Mouse (Mus musculus): ENCODE data around the gene Palm. TPM values are rescaled to one million over a fixed set of nuclear protein-coding genes. Genes with fewer than 3 reads are reported as not detected.

The Palm gene
- polyA plus RNA-seq, 1 experiment from 2014 or later: 56.8 TPM

GRCm38 (mm10) chr10:79789581-79789980 lies 3.8 kb upstream of the Palm start:
- no peak overlapping the region for H3K27ac ChIP-seq (ENCODE audit: low read length)
- no peaks in the 10 kb centered on the region for H3K27me3 ChIP-seq (ENCODE audit: control insufficient read depth, insufficient read depth, low read length)
- WGBS: 59% methylated on average over 2 of the region's 2 CpGs
- no peak overlapping the region for H3K4me3 ChIP-seq (replicated peaks; ENCODE audit: low read length)
- ATAC-seq (ENCODE audit: insufficient read depth, low FRiP score): no peak
- H3K4me1 ChIP-seq (ENCODE audit: control insufficient read depth, insufficient read depth, low read length): peaks cover 7% of the 10 kb centered on the region
- H3K9me3 ChIP-seq (replicated peaks; ENCODE audit: control insufficient read depth, low read length): no peaks in the 10 kb centered on the region
- H3K36me3 ChIP-seq (ENCODE audit: control insufficient read depth, insufficient read depth, low read length): no peaks in the 10 kb centered on the region
- no peak overlapping the region for H3K9ac ChIP-seq (ENCODE audit: low read length)
- H3K4me2 ChIP-seq (ENCODE audit: low read depth, low read length): no peak overlapping the region

GRCm38 (mm10) chr10:79790861-79791260 lies 2.5 kb upstream of the Palm start, which contains the start of gene Prss57:
Gene Prss57, minus strand, starts transcription at chr10:79790961.
- no peak within 1 kb of the TSS for H3K27ac ChIP-seq (ENCODE audit: low read length)
- no peak for ATAC-seq (ENCODE audit: insufficient read depth, low FRiP score)
- H3K4me1 ChIP-seq (ENCODE audit: control insufficient read depth, insufficient read depth, low read length): peaks cover 13% of the 10 kb centered on the region
- no peaks in the 10 kb centered on the region for H3K27me3 ChIP-seq (ENCODE audit: control insufficient read depth, insufficient read depth, low read length)
- no peaks in the 10 kb centered on the region for H3K36me3 ChIP-seq (ENCODE audit: control insufficient read depth, insufficient read depth, low read length)
- no peak within 1 kb of the TSS for H3K4me2 ChIP-seq (ENCODE audit: low read depth, low read length)
- H3K9ac ChIP-seq (ENCODE audit: low read length): no peak within 1 kb of the TSS
- H3K9me3 ChIP-seq (replicated peaks; ENCODE audit: control insufficient read depth, low read length): no peaks in the 10 kb centered on the region
- no peak within 1 kb of the TSS for H3K4me3 ChIP-seq (replicated peaks; ENCODE audit: low read length)
- 78% methylated on average over 4 of the region's 4 CpGs for WGBS

DNA sequence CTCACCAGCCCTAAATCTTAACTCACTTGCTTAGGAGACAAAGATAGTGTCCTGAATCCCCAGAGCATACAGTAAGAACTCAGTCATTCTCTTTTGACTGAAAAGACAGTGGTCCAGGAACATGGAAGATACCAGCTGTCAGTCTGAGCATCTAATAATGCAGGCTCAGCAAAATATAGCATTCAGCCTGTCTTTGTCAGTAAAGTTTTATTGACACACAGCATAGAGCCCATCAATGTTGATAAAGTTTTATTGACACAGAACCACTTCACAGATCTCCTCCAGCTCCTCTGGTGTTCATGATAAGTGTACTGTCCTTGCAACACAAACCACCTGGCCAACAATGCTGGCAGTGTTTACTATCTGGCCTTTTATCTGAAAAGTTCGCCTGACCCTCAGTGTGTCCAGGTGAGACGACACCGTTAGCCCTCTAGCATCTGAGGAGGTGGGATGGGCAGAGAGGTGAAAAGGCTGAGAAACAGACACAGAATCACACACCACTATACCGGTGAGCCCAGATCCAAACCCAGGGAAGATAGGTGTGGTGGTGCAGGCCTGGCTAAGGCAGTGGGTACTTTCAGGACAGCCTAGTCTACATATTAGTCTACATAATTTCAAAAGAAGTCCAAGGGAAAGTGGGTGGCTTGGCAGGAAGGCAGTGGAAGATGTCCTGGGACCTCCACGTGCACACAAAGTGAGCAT lies 882 bp upstream of the Palm start:
- H3K4me3 ChIP-seq (replicated peaks; ENCODE audit: low read length): no peak overlapping the region
- H3K4me1 ChIP-seq (ENCODE audit: control insufficient read depth, insufficient read depth, low read length): peaks cover 18% of the 10 kb centered on the region
- ATAC-seq (ENCODE audit: insufficient read depth, low FRiP score): no peak
- H3K9ac ChIP-seq (ENCODE audit: low read length): no peak overlapping the region
- H3K9me3 ChIP-seq (replicated peaks; ENCODE audit: control insufficient read depth, low read length): no peaks in the 10 kb centered on the region
- no peaks in the 10 kb centered on the region for H3K27me3 ChIP-seq (ENCODE audit: control insufficient read depth, insufficient read depth, low read length)
- no peak overlapping the region for H3K4me2 ChIP-seq (ENCODE audit: low read depth, low read length)
- H3K36me3 ChIP-seq (ENCODE audit: control insufficient read depth, insufficient read depth, low read length): no peaks in the 10 kb centered on the region
- no peak overlapping the region for H3K27ac ChIP-seq (ENCODE audit: low read length)
- WGBS: 66% methylated on average over 5 of the region's 5 CpGs

DNA sequence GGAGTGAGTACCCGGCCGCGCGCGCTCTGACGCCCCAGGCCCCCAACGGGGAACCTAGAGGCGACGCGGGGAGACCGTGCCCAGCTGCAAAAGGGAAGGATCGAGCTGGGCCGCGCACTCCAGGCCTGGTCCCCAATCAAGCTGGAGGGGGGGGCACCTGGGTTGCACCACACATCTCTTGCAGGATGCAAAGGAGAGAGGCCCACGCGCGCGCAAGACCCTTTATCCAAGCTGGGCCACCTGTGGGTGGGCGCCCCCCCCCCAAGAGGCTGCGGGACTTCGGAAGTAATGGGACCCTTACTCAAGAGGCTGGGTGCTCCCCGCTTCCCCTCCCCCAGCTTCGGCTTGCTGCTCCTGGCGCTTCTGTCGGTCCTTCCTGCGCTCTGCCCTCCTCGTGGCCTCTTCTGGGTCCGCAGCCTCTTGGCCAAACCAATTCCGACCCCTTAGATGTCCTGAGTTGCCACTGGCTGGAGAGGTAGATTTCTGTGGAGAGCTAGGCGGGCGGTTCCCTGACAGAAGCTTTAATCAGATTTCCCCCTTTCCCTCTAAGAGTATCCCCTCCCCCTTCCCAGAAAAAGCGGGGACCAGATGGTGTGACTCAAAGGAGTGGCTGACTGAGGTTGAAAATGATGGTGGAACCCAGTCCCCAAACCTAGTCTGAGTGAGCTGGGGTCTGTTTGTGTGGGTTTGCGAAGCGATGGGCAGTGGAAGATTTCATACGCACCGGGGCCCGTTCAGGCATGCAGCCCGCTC lies 542 bp downstream of the Palm start:
- H3K27me3 ChIP-seq (ENCODE audit: control insufficient read depth, insufficient read depth, low read length): no peaks in the 10 kb centered on the region
- peak overlapping the region; percentile 91 for H3K4me3 ChIP-seq (replicated peaks; ENCODE audit: low read length)
- H3K9ac ChIP-seq (ENCODE audit: low read length): peak overlapping the region; percentile 97
- H3K4me2 ChIP-seq (ENCODE audit: low read depth, low read length): peak overlapping the region; percentile 82
- peak overlapping the region; percentile 81 for H3K27ac ChIP-seq (ENCODE audit: low read length)
- WGBS: 2% methylated on average over 37 of the region's 38 CpGs
- H3K36me3 ChIP-seq (ENCODE audit: control insufficient read depth, insufficient read depth, low read length): no peaks in the 10 kb centered on the region
- peak; percentile 22; the same call in 1 of the 2 replicates for ATAC-seq (ENCODE audit: insufficient read depth, low FRiP score)
- no peaks in the 10 kb centered on the region for H3K9me3 ChIP-seq (replicated peaks; ENCODE audit: control insufficient read depth, low read length)
- H3K4me1 ChIP-seq (ENCODE audit: control insufficient read depth, insufficient read depth, low read length): peaks cover 18% of the 10 kb centered on the region

DNA sequence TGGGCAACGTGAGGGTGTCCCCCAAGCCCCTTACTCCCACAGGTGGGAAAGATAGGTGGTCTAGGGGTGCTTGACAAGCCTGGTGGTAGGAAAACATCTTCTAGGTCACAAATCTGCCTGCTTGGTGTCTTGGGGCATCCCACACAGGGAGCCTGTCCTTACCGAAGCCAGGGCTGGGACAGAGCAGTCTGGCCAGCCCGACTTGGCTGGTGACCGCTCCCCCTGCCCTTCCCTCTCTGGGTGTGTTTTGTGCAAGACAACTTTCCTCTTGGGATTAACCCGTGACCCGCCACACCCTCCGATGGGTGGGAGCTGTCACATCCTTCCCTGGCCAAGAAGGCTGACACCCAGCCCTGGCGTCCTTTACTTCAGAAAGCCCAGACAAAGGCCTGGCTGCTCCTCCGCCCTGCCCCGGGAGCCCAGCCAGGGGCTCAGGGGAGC lies 1.1 kb downstream of the Palm start:
- Histone ChIP-seq H3K9me3 (replicated peaks; ENCODE audit: control insufficient read depth, low read length) (no peaks in the 10 kb centered on the region), H3K9ac (ENCODE audit: low read length) (peak overlapping the region; percentile 97), H3K27me3 (ENCODE audit: control insufficient read depth, insufficient read depth, low read length) (no peaks in the 10 kb centered on the region), H3K4me2 (ENCODE audit: low read depth, low read length) (peak overlapping the region; percentile 82), H3K4me3 (replicated peaks; ENCODE audit: low read length) (peak overlapping the region; percentile 91), H3K27ac (ENCODE audit: low read length) (peak overlapping the region; percentile 81), H3K36me3 (ENCODE audit: control insufficient read depth, insufficient read depth, low read length) (no peaks in the 10 kb centered on the region), H3K4me1 (ENCODE audit: control insufficient read depth, insufficient read depth, low read length) (peaks cover 18% of the 10 kb centered on the region)
- WGBS: 8% methylated on average over 10 of the region's 10 CpGs
- peak; percentile 34; the same call in 1 of the 2 replicates for ATAC-seq (ENCODE audit: insufficient read depth, low FRiP score)

DNA sequence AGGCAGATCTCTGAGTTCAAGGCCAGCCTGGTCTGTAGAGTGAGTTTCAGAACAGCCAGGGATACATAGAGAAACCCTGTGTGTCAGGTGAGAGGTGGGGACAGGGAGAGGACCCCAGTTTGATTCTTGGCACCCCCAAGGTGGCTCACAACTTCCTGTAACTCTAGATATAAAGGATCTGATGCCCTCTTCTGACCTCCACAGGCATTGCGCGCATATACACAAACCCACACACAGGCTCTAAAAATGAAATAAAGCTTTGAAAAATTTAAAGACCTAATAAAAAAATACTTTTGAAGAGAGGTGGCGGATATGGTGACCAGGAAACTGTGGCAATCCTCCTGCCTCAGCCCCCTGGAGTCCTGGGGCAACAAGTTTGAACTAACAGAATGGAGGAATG lies 2.5 kb downstream of the Palm start:
- no peak overlapping the region for H3K4me3 ChIP-seq (replicated peaks; ENCODE audit: low read length)
- 94% methylated on average over 3 of the region's 3 CpGs for WGBS
- H3K27me3 ChIP-seq (ENCODE audit: control insufficient read depth, insufficient read depth, low read length): no peaks in the 10 kb centered on the region
- no peaks in the 10 kb centered on the region for H3K9me3 ChIP-seq (replicated peaks; ENCODE audit: control insufficient read depth, low read length)
- ATAC-seq (ENCODE audit: insufficient read depth, low FRiP score): no peak
- H3K4me1 ChIP-seq (ENCODE audit: control insufficient read depth, insufficient read depth, low read length): peaks cover 18% of the 10 kb centered on the region
- H3K4me2 ChIP-seq (ENCODE audit: low read depth, low read length): no peak overlapping the region
- no peaks in the 10 kb centered on the region for H3K36me3 ChIP-seq (ENCODE audit: control insufficient read depth, insufficient read depth, low read length)
- no peak overlapping the region for H3K9ac ChIP-seq (ENCODE audit: low read length)
- H3K27ac ChIP-seq (ENCODE audit: low read length): no peak overlapping the region

DNA sequence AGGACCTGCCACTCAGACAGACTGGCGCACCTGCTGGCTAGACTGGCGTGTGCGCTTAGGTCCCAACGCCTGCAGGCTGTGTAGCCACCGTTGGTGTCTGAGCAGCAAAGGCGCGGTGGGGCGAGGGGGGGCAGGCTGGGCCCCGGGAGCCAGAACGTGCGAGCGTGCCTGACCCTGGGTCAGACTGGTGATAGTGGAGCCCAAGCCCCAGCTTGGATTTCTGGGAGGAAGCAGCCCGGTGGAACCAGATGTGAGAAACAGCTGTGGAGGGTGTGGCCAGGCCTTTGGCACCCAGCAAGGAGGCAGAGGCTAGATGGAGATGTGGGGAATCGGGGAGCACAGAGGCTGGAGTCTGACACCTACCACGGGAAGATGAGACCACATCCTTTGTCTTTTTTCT lies 4.0 kb downstream of the Palm start:
- Histone ChIP-seq H3K9me3 (replicated peaks; ENCODE audit: control insufficient read depth, low read length) (no peaks in the 10 kb centered on the region), H3K27me3 (ENCODE audit: control insufficient read depth, insufficient read depth, low read length) (no peaks in the 10 kb centered on the region), H3K4me3 (replicated peaks; ENCODE audit: low read length) (no peak overlapping the region), H3K4me1 (ENCODE audit: control insufficient read depth, insufficient read depth, low read length) (peaks cover 18% of the 10 kb centered on the region), H3K27ac (ENCODE audit: low read length) (no peak overlapping the region), H3K36me3 (ENCODE audit: control insufficient read depth, insufficient read depth, low read length) (no peaks in the 10 kb centered on the region), H3K4me2 (ENCODE audit: low read depth, low read length) (no peak overlapping the region), H3K9ac (ENCODE audit: low read length) (no peak overlapping the region)
- 39% methylated on average over 15 of the region's 15 CpGs for WGBS
- no peak for ATAC-seq (ENCODE audit: insufficient read depth, low FRiP score)

- no peaks in the 10 kb centered on the region for H3K27me3 ChIP-seq (ENCODE audit: control insufficient read depth, insufficient read depth, low read length)
- no peaks in the 10 kb centered on the region for H3K9me3 ChIP-seq (replicated peaks; ENCODE audit: control insufficient read depth, low read length)
- H3K4me2 ChIP-seq (ENCODE audit: low read depth, low read length): no peak overlapping the region
- no peak overlapping the region for H3K9ac ChIP-seq (ENCODE audit: low read length)
- no peak overlapping the region for H3K4me3 ChIP-seq (replicated peaks; ENCODE audit: low read length)
- H3K36me3 ChIP-seq (ENCODE audit: control insufficient read depth, insufficient read depth, low read length): no peaks in the 10 kb centered on the region
- peaks cover 25% of the 10 kb centered on the region for H3K4me1 ChIP-seq (ENCODE audit: control insufficient read depth, insufficient read depth, low read length)
- no peak overlapping the region for H3K27ac ChIP-seq (ENCODE audit: low read length)
- 86% methylated on average over 12 of the region's 12 CpGs for WGBS
- ATAC-seq (ENCODE audit: insufficient read depth, low FRiP score): no peak
Measured at GRCm38 (mm10) chr10:79798289-79798928, 5.0 kb downstream of the Palm start.

GRCm38 (mm10) chr10:79800508-79800907 lies 7.1 kb downstream of the Palm start:
- Histone ChIP-seq H3K4me1 (ENCODE audit: control insufficient read depth, insufficient read depth, low read length) (peaks cover 17% of the 10 kb centered on the region), H3K4me2 (ENCODE audit: low read depth, low read length) (no peak overlapping the region), H3K9ac (ENCODE audit: low read length) (no peak overlapping the region), H3K27ac (ENCODE audit: low read length) (no peak overlapping the region), H3K9me3 (replicated peaks; ENCODE audit: control insufficient read depth, low read length) (no peaks in the 10 kb centered on the region), H3K4me3 (replicated peaks; ENCODE audit: low read length) (no peak overlapping the region), H3K27me3 (ENCODE audit: control insufficient read depth, insufficient read depth, low read length) (no peaks in the 10 kb centered on the region), H3K36me3 (ENCODE audit: control insufficient read depth, insufficient read depth, low read length) (no peaks in the 10 kb centered on the region)
- ATAC-seq (ENCODE audit: insufficient read depth, low FRiP score): no peak
- 74% methylated on average over 11 of the region's 11 CpGs for WGBS

All from stomach, embryonic 16.5 days (tissue).